Mouse (Mus musculus): ENCODE measurements at regions not wholly inside any gene's neighbourhood (a gene's known extent, or its start where the extent isn't known, plus 50 kb on each side); places are given as distances from the start of the nearest gene placed in this dataset.
"Not testable (repeated sequence)": the region's sequence is repeated elsewhere in the genome, so short reads cannot be mapped to it uniquely, and the experiment has no call there.

- no peak for DNase-seq (ENCODE audit: extremely low spot score)
These were observed 76.3 kb downstream of the Gm5447 start for GRCm38 (mm10) chr13:31050160-31050788.

DNA sequence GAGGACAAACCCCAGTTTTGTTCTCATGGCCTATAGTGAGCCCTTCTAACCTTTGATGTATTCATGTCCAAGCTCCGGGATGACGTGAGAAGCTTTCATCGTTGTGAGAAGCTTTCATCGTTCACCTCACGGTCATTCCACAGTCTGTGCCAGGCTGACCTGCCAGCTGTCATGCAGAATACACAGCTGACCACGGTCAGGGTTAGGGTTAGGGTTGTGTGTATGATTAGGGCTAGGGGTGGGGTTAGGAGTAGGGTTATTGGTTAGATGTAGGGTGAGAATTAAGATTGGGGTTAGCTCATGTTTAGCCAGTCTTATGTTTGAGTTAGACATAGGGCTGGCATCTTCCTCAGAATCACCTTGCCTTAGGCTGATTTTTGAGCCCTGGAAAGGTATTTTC lies 77.6 kb downstream of the Gm5447 start:
- not testable (repeated sequence) for DNase-seq (ENCODE audit: extremely low spot score)

- DNase-seq (ENCODE audit: extremely low spot score) = no peak
These were observed 80.4 kb downstream of the Gm5447 start for GRCm38 (mm10) chr13:31054356-31054755.

- DNase-seq (ENCODE audit: extremely low spot score) = no peak
These were observed 81.5 kb downstream of the Gm5447 start for GRCm38 (mm10) chr13:31055376-31056083.

- DNase-seq (ENCODE audit: extremely low spot score) = no peak
These were observed 82.3 kb downstream of the Gm5447 start for GRCm38 (mm10) chr13:31056154-31056871.

- no peak for DNase-seq (ENCODE audit: extremely low spot score)
These were observed 87.0 kb downstream of the Gm5447 start for GRCm38 (mm10) chr13:31060916-31061431.

- DNase-seq (ENCODE audit: extremely low spot score) = no peak
These were observed 94.3 kb downstream of the Gm5447 start for GRCm38 (mm10) chr13:31068343-31068742.

DNA sequence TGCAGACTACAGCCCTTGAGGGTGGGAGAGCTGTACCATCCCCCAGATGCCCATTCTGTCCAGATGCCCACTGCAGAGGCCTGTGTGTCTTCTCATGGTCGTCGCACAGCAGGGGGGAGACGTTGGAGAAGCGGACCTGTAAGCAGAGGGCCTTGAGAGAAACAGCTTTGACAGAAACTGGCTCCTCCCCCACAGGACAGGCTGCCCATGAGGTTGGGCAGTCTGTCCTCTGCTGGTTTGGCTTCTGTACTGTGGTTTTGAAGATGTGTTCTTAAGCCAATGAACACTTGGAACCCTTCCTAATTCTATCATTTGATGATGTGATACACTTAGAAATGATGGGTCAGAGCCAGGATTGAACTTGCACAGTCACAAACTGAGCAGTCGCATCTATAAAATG lies 102.5 kb downstream of the Gm5447 start:
- DNase-seq (ENCODE audit: extremely low spot score) = no peak

- DNase-seq (ENCODE audit: extremely low spot score) = no peak
These were observed 104.7 kb downstream of the Gm5447 start for GRCm38 (mm10) chr13:31078751-31079150.

DNA sequence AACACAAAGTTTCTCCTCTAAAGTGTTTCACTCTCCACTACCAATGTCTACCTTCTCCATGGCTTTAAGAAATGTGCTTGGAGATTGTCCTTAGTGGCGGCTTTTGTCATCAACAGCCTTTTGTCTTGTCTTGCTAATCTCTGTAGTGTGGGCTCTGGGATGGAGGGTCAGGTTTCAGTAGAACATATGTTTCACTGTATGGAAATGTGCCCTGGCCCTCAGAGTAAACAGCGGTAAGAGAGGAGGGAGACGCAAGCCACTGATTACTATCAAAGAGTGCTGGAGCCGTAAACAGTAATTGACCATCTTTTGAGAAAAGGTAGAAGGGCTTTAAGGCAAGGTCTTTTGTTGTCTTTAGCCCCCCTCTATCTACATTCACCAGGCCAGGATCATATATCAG lies 106.2 kb downstream of the Gm5447 start:
- DNase-seq (ENCODE audit: extremely low spot score) = peak; percentile 38

DNA sequence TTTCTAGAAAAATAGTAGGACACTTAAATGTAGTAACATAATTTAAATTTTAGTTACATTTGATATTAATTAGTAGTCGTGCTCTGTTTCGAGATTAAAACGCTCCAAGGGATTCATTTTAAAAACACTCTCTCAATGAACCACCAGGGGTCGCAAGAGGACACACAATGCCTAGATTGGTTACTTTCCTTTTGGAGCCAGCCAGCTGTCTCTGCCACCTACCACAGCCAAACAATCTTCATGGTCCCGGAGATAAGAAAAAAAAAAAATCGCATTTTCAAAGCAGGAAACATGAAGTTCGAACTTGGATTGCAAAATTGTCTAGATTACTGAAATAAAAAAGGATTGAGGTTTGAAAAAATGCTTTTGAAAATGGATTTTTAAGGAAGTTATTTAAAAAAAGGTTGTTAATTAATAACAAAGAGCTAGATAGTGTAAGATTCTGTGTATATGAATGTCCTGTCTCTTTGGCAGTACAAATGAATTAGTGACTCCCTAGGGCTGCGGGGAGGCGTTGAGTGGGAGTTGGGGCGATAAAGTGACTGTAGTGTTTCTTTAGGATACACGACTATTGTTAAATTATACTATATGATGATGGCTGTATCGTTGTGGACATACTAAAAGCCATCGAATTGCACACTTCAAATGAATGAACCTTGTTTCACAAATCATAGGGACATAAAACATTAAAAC lies 108.6 kb downstream of the Gm5447 start:
- peak; percentile 73 for DNase-seq (ENCODE audit: extremely low spot score)

- DNase-seq (ENCODE audit: extremely low spot score) = no peak
These were observed 127.0 kb downstream of the Gm5447 start for GRCm38 (mm10) chr13:31101051-31101450.

GRCm38 (mm10) chr13:31107434-31107833 lies 133.4 kb downstream of the Gm5447 start:
- no peak for DNase-seq (ENCODE audit: extremely low spot score)

DNA sequence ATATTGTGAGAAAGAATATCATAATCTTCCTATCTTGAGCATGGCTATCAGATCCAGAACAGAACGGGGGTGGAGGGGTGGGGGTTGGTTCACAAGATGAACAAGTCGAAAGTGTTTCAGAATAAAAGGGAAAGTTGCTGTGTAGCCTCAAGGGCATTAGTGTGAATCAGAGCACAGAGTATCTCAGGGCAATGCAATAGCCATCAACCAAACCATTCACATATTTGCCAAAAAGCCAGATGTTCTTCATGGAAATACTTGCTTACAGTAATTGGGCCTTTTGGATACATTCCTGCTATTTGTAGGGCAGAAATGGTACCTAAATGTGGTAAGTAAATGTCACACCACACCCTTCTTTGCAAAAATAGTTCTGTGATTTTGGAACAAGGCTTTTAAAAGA lies 135.2 kb downstream of the Gm5447 start:
- no peak for DNase-seq (ENCODE audit: extremely low spot score)

DNA sequence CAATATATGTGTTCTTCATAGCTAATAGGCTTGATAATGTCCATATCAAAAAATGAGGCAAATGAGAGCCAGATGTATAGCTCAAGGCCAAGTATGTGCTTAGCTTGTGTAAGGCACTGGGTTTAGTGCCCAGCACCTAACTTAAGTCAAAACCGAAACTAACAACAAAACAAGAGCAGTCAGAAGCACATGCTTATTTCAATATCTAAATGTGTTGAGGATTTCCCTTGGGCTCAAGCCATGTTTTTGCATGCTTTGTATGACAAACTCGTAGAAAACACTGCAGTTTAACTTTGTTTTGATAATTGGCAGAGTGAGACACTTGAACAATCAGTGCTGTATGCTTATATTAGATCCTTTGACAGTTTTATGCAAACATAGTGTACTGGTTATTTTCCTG lies 148.7 kb downstream of the Gm5447 start:
- DNase-seq (ENCODE audit: extremely low spot score) = no peak

DNA sequence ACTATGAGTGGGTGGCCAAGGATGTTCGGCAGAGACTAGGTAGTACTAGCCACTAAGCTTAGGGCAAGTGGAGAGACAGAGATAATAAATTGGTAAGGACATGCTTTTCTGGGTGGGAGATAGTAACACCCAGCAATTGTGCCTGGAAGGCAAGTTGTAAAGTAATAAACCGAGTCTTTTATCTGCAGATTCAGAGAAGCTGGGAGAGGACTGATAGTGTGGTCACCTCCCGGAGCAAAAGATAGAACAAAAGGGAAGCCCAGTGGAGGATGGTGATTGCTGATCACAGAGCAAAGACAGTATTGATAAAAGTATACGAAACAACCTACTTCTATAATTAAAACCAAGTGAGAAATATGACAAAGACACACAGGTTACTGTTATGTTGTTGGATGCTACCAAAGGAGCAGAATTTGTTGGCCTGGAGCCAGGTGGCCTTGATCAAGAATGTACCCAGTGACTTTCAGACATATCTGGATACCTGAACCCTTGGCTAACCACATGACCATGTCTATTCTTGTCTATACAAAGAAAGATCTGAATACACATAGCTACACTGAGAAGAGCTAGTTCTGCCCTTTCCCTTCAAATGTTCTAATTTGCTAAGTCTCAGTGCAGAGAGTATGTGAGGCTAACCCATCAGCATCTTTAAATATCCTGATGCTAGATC lies 150.7 kb downstream of the Gm5447 start:
- DNase-seq (ENCODE audit: extremely low spot score) = no peak

GRCm38 (mm10) chr13:31132501-31132900 lies 158.5 kb downstream of the Gm5447 start:
- no peak for DNase-seq (ENCODE audit: extremely low spot score)

DNA sequence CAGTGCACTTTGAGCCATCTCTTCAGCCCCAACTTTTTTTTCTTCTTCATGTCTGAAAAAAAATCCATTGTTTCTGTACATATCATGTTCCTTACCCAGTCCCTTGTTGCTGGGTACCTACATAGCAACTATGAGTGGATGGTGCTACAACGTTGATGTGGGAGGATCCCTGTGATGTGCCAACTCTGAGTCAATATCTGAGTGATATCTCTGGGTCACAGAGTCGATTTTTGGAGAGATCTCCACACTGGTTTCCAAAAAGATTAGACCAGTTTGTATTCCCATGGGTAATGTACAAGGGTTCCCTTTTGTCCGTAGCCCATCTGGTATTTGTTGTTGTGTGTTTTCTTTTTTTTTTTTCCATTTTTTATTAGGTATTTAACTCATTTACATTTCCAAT lies 165.7 kb downstream of the Gm5447 start:
- DNase-seq (ENCODE audit: extremely low spot score) = no peak

- DNase-seq (ENCODE audit: extremely low spot score) = no peak
These were observed 173.3 kb downstream of the Gm5447 start for GRCm38 (mm10) chr13:31147323-31147722.

DNA sequence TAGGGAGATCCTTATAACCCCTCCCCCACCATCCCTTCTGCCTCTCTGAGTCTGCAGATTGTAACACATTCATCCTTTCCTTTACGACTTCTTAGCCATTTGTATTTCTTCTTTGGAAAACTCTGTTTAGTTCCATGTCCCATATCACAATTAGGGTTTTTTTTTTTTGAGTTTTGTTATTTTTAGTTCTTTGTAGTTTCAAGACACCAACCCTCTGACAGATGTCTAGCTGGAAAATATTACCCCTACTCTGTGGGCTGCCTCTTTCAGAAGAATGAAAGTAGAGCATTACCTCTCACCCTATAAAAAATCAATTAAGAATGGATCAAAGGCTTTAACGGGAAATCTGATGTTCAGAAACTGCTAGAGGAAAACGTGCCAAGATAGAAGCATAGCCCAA lies 180.1 kb downstream of the Gm5447 start:
- no peak for DNase-seq (ENCODE audit: extremely low spot score)

DNA sequence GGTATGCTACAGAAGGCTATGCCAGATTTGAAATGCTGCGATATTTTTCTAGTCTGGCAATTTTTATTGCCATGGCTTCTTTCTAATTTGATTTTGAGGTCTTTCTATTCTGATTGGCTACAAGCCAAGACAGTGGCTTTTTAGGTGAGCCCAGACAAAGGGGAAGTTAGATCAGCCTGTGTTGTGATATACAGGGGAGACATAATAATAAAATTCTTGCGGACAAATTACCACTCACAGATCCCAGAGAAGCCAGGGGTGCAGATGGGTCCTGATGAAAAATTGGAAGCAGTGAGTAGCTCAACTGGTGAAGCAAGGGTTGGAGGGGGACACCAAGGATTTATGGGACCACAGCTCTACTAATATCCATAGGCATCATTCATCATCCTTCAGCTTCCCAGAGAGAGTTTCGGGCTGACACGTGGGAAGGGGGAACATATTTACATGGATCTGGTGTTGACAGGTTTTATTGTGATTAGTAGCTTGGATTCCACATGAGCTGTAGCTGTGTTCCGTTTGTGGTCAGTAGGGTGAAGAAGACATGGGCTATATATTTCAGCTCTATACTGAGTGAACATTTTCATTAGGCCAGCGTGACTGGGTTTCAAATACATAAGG lies 190.0 kb downstream of the Gm5447 start:
- no peak for DNase-seq (ENCODE audit: extremely low spot score)

Data from embryo, embryonic 9.5 days (tissue).